Mouse (Mus musculus): ENCODE measurements around the gene Gria2. TPM values are rescaled to one million over a fixed set of nuclear protein-coding genes. Genes with fewer than 3 reads are reported as not detected.

Gria2 gene
- polyA plus RNA-seq, 1 experiment from 2014 or later: 1.6 TPM

GRCm38 (mm10) chr3:80774005-80774764 is 28.4 kb downstream of the Gria2 start:
- Histone ChIP-seq H3K4me3 (replicated peaks) (no peak overlapping the region), H3K27me3 (no peaks in the 10 kb centered on the region), H3K36me3 (no peaks in the 10 kb centered on the region), H3K4me2 (replicated peaks) (no peak overlapping the region), H3K9me3 (replicated peaks) (no peaks in the 10 kb centered on the region), H3K27ac (replicated peaks) (no peak overlapping the region), H3K9ac (no peak overlapping the region), H3K4me1 (no peaks in the 10 kb centered on the region)
- 50% methylated on average over 4 of the region's 4 CpGs for WGBS
- no peak for ATAC-seq (ENCODE audit: insufficient number of reproducible peaks, low FRiP score, low TSS enrichment, low read depth)

GRCm38 (mm10) chr3:80773232-80773631 is 29.4 kb downstream of the Gria2 start:
- Histone ChIP-seq H3K27ac (replicated peaks) (no peak overlapping the region), H3K4me2 (replicated peaks) (no peak overlapping the region), H3K9me3 (replicated peaks) (no peaks in the 10 kb centered on the region), H3K9ac (no peak overlapping the region), H3K4me1 (no peaks in the 10 kb centered on the region), H3K4me3 (replicated peaks) (no peak overlapping the region), H3K27me3 (no peaks in the 10 kb centered on the region), H3K36me3 (no peaks in the 10 kb centered on the region)
- WGBS: 78% methylated on average over 4 of the region's 4 CpGs
- ATAC-seq (ENCODE audit: insufficient number of reproducible peaks, low FRiP score, low TSS enrichment, low read depth): no peak

DNA sequence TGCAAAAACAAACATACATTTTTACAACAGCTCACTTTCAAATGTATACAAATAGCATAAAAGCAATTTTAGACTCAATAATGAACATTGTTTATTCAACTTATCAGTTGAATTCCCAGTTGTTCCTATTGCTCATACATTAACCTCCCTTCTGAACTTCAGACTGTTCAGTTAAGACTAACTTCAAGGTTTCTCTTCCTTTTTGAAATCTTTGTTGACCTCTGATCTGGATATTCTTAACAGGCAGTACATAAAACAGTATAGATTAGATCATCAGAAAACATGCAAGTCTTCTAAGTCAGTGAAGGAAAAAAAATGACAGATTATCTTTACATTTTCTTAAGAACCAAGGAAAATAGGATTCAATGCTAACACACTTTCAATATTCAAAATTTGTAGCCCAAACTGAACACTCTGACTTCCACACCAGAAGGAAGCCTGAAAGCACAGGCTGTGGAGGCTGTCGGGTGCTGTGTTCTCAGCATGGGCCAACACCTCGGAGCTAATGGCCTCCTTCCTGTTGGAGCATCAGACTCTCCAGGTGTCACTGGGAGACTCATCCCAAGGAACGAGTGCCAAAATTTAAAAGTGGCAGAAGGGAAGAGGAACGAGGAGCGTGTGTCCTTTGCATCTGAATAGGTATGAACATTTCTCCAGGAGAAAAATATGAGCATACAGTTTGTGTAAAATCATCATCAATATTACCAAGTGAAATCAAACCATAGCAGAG is 33.0 kb downstream of the Gria2 start:
- H3K4me1 ChIP-seq: no peaks in the 10 kb centered on the region
- H3K36me3 ChIP-seq: no peaks in the 10 kb centered on the region
- ATAC-seq (ENCODE audit: insufficient number of reproducible peaks, low FRiP score, low TSS enrichment, low read depth): no peak
- no peak overlapping the region for H3K4me2 ChIP-seq (replicated peaks)
- H3K9me3 ChIP-seq (replicated peaks): no peaks in the 10 kb centered on the region
- no peak overlapping the region for H3K27ac ChIP-seq (replicated peaks)
- H3K27me3 ChIP-seq: no peaks in the 10 kb centered on the region
- no peak overlapping the region for H3K9ac ChIP-seq
- 79% methylated on average over 5 of the region's 5 CpGs for WGBS
- H3K4me3 ChIP-seq (replicated peaks): no peak overlapping the region

- Histone ChIP-seq H3K36me3 (no peaks in the 10 kb centered on the region), H3K4me2 (replicated peaks) (no peak overlapping the region), H3K27me3 (no peaks in the 10 kb centered on the region), H3K4me1 (no peaks in the 10 kb centered on the region), H3K27ac (replicated peaks) (no peak overlapping the region), H3K9me3 (replicated peaks) (no peaks in the 10 kb centered on the region), H3K9ac (no peak overlapping the region), H3K4me3 (replicated peaks) (no peak overlapping the region)
- ATAC-seq (ENCODE audit: insufficient number of reproducible peaks, low FRiP score, low TSS enrichment, low read depth): no peak
- 84% methylated on average over 4 of the region's 4 CpGs for WGBS
These were observed 43.7 kb downstream of the Gria2 start for GRCm38 (mm10) chr3:80758955-80759354.

DNA sequence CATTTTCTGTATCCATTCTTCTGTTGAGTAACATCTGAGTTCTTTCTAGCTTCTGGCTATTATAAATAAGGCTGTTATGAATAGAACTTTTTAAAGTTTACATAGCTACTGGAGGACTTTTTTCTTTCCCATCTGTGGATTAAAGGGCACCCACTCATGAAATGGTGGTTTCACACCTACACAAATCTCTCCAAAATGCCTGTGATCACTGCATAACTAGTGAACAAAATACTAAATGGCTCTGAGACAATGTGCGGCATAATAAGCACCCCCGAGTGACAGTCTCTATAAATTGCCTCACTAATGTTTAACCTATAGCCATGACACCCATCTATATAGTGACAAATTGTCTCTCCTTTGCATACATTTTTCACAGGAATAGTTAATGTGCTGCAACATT is 44.3 kb downstream of the Gria2 start:
- Histone ChIP-seq H3K9me3 (replicated peaks) (no peaks in the 10 kb centered on the region), H3K4me3 (replicated peaks) (no peak overlapping the region), H3K36me3 (no peaks in the 10 kb centered on the region), H3K27ac (replicated peaks) (no peak overlapping the region), H3K4me2 (replicated peaks) (no peak overlapping the region), H3K27me3 (no peaks in the 10 kb centered on the region), H3K9ac (no peak overlapping the region), H3K4me1 (no peaks in the 10 kb centered on the region)
- no peak for ATAC-seq (ENCODE audit: insufficient number of reproducible peaks, low FRiP score, low TSS enrichment, low read depth)
- WGBS: 94% methylated on average over 2 of the region's 2 CpGs

GRCm38 (mm10) chr3:80750786-80751185 is 51.8 kb downstream of the Gria2 start:
- no peaks in the 10 kb centered on the region for H3K4me1 ChIP-seq
- no peak for ATAC-seq (ENCODE audit: insufficient number of reproducible peaks, low FRiP score, low TSS enrichment, low read depth)
- H3K9me3 ChIP-seq (replicated peaks): no peaks in the 10 kb centered on the region
- H3K27me3 ChIP-seq: no peaks in the 10 kb centered on the region
- no peaks in the 10 kb centered on the region for H3K36me3 ChIP-seq
- H3K4me3 ChIP-seq (replicated peaks): no peak overlapping the region
- no peak overlapping the region for H3K9ac ChIP-seq
- no peak overlapping the region for H3K27ac ChIP-seq (replicated peaks)
- no peak overlapping the region for H3K4me2 ChIP-seq (replicated peaks)

- Histone ChIP-seq H3K9me3 (replicated peaks) (no peaks in the 10 kb centered on the region), H3K9ac (no peak overlapping the region), H3K27me3 (no peaks in the 10 kb centered on the region), H3K36me3 (no peaks in the 10 kb centered on the region), H3K4me1 (no peaks in the 10 kb centered on the region), H3K4me2 (replicated peaks) (no peak overlapping the region), H3K27ac (replicated peaks) (no peak overlapping the region), H3K4me3 (replicated peaks) (no peak overlapping the region)
- ATAC-seq (ENCODE audit: insufficient number of reproducible peaks, low FRiP score, low TSS enrichment, low read depth): no peak
- WGBS: 64% methylated on average over 3 of the region's 3 CpGs
These were observed 77.4 kb downstream of the Gria2 start for GRCm38 (mm10) chr3:80725205-80725604.

DNA sequence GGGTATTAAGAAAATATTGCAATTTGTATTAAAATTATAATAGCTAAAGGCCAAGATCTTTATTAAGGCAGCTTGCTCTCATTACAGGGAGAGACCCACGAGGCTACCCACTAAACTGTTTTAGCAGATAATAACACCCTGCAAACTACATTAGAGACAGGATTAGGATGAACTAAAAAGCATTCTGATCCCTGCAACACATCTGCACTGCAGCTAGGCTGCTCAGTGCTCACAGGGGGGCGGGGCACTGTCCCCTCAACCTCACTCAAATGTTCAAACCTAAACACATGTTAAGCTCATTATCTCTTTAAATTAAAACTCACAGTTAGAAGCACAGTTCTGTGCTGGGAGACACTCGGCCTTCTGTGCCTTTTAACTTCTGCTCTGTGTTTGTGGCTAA is 89.5 kb downstream of the Gria2 start:
- no peaks in the 10 kb centered on the region for H3K36me3 ChIP-seq

DNA sequence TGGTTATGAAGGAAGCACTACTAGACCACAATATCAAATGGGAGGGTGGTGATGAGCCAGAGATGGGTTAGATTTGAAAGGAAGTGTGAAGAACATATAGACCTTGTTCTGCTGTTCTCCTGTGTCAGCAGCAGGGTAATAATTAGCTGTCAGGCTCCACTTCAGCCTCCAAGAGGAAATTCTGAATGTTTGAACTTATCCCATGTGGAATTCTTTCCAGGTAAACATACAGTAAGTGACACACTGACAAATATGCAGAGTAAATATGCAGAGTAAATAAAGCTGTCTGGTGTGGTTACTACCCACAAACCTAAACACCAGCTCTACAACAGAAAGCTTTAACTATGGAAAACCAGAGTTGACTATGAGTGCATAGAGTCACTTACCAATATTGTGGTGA is 93.6 kb downstream of the Gria2 start:
- H3K4me2 ChIP-seq (replicated peaks): no peak overlapping the region

More for the DNA sequence above, 89.5 kb downstream of the Gria2 start:
- Histone ChIP-seq H3K27ac (replicated peaks) (no peak overlapping the region), H3K9me3 (replicated peaks) (no peaks in the 10 kb centered on the region), H3K9ac (no peak overlapping the region), H3K4me2 (replicated peaks) (no peak overlapping the region), H3K4me3 (replicated peaks) (no peak overlapping the region), H3K4me1 (no peaks in the 10 kb centered on the region), H3K27me3 (no peaks in the 10 kb centered on the region)
- ATAC-seq (ENCODE audit: insufficient number of reproducible peaks, low FRiP score, low TSS enrichment, low read depth): no peak
- 27% methylated on average over 3 of the region's 3 CpGs for WGBS

GRCm38 (mm10) chr3:80702173-80702572 is 100.5 kb downstream of the Gria2 start:
- WGBS: 92% methylated on average over 3 of the region's 3 CpGs
- ATAC-seq (ENCODE audit: insufficient number of reproducible peaks, low FRiP score, low TSS enrichment, low read depth): no peak
- H3K27ac ChIP-seq (replicated peaks): no peak overlapping the region

More for the DNA sequence above, 93.6 kb downstream of the Gria2 start:
- Histone ChIP-seq H3K4me1 (no peaks in the 10 kb centered on the region), H3K9ac (no peak overlapping the region), H3K9me3 (replicated peaks) (no peaks in the 10 kb centered on the region), H3K4me3 (replicated peaks) (no peak overlapping the region), H3K36me3 (no peaks in the 10 kb centered on the region), H3K27me3 (no peaks in the 10 kb centered on the region), H3K27ac (replicated peaks) (no peak overlapping the region)
- no peak for ATAC-seq (ENCODE audit: insufficient number of reproducible peaks, low FRiP score, low TSS enrichment, low read depth)

DNA sequence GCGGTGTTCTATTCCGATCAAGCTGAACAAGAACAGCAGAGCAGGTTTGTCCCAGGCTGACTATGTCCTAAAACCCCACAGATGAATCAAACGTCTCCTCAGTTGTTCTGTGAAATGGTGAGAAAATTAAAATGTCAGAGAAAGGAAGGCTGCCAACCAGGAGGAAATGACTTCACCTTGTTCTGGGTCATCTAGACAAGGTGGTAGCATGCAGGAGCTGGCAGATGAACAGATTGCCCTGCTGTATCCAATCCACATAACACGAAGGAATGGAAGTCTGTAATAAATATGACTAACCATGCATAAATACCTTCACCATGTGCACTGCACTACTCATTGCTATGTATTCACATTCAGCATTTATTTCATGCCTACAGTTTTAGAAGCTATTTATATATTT is 105.1 kb downstream of the Gria2 start:
- Histone ChIP-seq H3K4me1 (no peaks in the 10 kb centered on the region), H3K9ac (no peak overlapping the region), H3K27me3 (no peaks in the 10 kb centered on the region), H3K4me2 (replicated peaks) (no peak overlapping the region), H3K27ac (replicated peaks) (no peak overlapping the region), H3K36me3 (no peaks in the 10 kb centered on the region), H3K4me3 (replicated peaks) (no peak overlapping the region), H3K9me3 (replicated peaks) (no peaks in the 10 kb centered on the region)
- no peak for ATAC-seq (ENCODE audit: insufficient number of reproducible peaks, low FRiP score, low TSS enrichment, low read depth)
- WGBS: 68% methylated on average over 4 of the region's 4 CpGs

More at GRCm38 (mm10) chr3:80702173-80702572, 100.5 kb downstream of the Gria2 start:
- H3K4me2 ChIP-seq (replicated peaks): no peak overlapping the region
- no peaks in the 10 kb centered on the region for H3K9me3 ChIP-seq (replicated peaks)
- H3K36me3 ChIP-seq: no peaks in the 10 kb centered on the region
- no peaks in the 10 kb centered on the region for H3K27me3 ChIP-seq
- no peaks in the 10 kb centered on the region for H3K4me1 ChIP-seq
- no peak overlapping the region for H3K4me3 ChIP-seq (replicated peaks)
- H3K9ac ChIP-seq: no peak overlapping the region

DNA sequence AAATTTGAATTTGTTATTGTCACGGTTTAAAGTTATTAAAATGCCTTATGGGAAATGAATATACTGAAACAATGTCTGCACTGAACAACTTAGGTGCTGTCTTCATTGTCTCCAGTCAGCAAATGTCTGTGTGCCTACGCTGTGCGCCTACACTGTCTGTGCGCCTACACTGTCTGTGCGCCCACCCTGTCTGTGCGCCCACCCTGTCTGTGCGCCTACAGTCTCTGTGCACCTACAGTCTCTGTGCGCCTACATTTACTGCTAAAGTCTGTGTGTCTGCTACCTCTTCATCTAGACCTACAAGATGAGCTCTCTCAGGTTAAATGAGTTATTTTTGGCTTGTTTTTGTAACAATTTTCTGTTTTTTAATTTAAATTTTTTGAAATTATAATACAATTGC is 107.7 kb downstream of the Gria2 start:
- Histone ChIP-seq H3K27ac (replicated peaks) (no peak overlapping the region), H3K27me3 (no peaks in the 10 kb centered on the region), H3K4me3 (replicated peaks) (no peak overlapping the region), H3K9ac (no peak overlapping the region), H3K4me2 (replicated peaks) (no peak overlapping the region), H3K9me3 (replicated peaks) (no peaks in the 10 kb centered on the region), H3K36me3 (no peaks in the 10 kb centered on the region), H3K4me1 (no peaks in the 10 kb centered on the region)
- ATAC-seq (ENCODE audit: insufficient number of reproducible peaks, low FRiP score, low TSS enrichment, low read depth): no peak
- whole genome bisulfite sequencing: 97% methylated on average over 8 of the region's 8 CpGs

Data from embryonic facial prominence, embryonic 15.5 days (tissue).